Mouse (Mus musculus) bone marrow macrophage, adult 2 months (primary cell): ENCODE results near the gene Csnk1g2.

Experiments used
- CTCF ChIP-seq: IDR thresholded peaks from 2 replicates; pipeline ENCODE4 v1.5.1; 2012; ENCODE audit warnings: low read depth, mild to moderate bottlenecking, low read length, moderate library complexity
- POLR2A ChIP-seq: IDR thresholded peaks from 2 replicates; pipeline ENCODE4 v1.6.1; 2012; ENCODE audit warnings: mild to moderate bottlenecking, low read depth, low read length, borderline replicate concordance

DNA sequence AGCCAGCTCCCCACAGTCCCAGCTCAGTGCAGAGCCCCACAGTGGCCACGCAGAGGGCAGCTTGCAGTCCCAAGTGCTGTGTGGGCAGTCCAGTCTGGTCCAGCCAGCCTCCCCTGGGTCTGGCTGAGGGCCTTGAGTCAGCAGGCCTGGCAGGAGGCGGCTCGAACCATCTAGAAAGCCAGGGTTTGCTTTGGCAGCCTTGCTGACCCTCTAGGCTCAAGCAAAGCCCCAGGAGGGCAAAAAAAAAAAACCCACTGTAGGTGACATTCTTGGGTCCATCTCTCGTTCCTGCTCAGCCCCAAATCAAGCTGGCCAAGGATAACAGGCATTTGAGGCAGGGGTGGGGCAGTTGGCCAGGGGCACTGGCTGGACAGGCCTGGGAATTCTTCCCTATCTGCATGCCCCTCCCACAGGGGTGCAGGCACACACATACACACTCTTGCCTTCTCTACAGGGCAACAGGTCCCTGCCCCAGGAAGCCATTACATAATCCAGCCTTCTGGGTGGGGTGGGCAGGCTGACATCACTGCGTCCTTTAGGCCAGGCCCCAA is 51.6 kb downstream of the Csnk1g2 start:
- no peak for TF ChIP-seq CTCF
- no peak for TF ChIP-seq POLR2A
